Mouse (Mus musculus) intestine, embryonic 14.5 days (tissue): ENCODE results near the gene Atp11a. TPM values are rescaled to one million over a fixed set of nuclear protein-coding genes. Genes with fewer than 3 reads are reported as not detected.

ENCODE experiments used
- ATAC-seq: fragments of 200-750 bp; cut with Nextera tagmentation; replicated peaks from 2 replicates; pipeline ENCODE4 v1.8.0; 2017; ENCODE audit warnings: low read depth, moderate number of reproducible peaks, moderate TSS enrichment, moderate library complexity; ENCODE audit not compliant: low FRiP score, low TSS enrichment
- DNase-seq: peaks from one replicate; pipeline ENCODE4 v3.0.0-alpha.2; 2018; ENCODE audit warnings: low spot score
- H3K27ac ChIP-seq: fragments of 300-500 bp; sonication (generic); 2 replicates; pipeline ENCODE4 v1.5.1; 2014; ENCODE audit warnings: low read depth, mild to moderate bottlenecking, control low read depth
- H3K27me3 ChIP-seq: fragments of 300-500 bp; sonication (generic); replicated peaks from 2 replicates; pipeline ENCODE4 v1.6.1; 2014; ENCODE audit warnings: low read length, control low read depth; ENCODE audit not compliant: control insufficient read depth, insufficient read depth
- H3K36me3 ChIP-seq: fragments of 300-500 bp; sonication (generic); 2 replicates; pipeline ENCODE4 v1.6.1; 2014; ENCODE audit warnings: low read length, control low read depth; ENCODE audit not compliant: control insufficient read depth, insufficient read depth
- H3K4me1 ChIP-seq: fragments of 300-500 bp; sonication (generic); replicated peaks from 2 replicates; pipeline ENCODE4 v1.6.1; 2014; ENCODE audit warnings: low read length, control low read depth, mixed read lengths; ENCODE audit not compliant: control insufficient read depth, insufficient read depth
- H3K4me2 ChIP-seq: fragments of 300-500 bp; sonication (generic); 2 replicates; pipeline ENCODE4 v1.6.1; 2014; ENCODE audit warnings: low read length
- H3K4me3 ChIP-seq: fragments of 300-500 bp; sonication (generic); 2 replicates; pipeline ENCODE4 v1.5.1; 2014; ENCODE audit warnings: low read depth, low read length, control low read depth, mixed read lengths
- H3K9ac ChIP-seq: fragments of 300-500 bp; sonication (generic); 2 replicates; pipeline ENCODE4 v1.6.1; 2014; ENCODE audit warnings: mild to moderate bottlenecking, low read length
- H3K9me3 ChIP-seq: fragments of 300-500 bp; sonication (generic); 2 replicates; pipeline ENCODE4 v1.6.1; 2016; ENCODE audit warnings: low read length, control low read depth; ENCODE audit not compliant: control insufficient read depth
- WGBS: fragments of 180-500 bp; shearing (Covaris S2); extraction: QIAGEN DNeasy Blood & Tissue Kit; methylation state at CpG from one replicate; pipeline ENCODE4 v1.1.7; 2014; 5-methylcytosine and 5-hydroxymethylcytosine counted together
- polyA plus RNA-seq: library from polyadenylated mRNA; unstranded; fragments of >200 nt; fragmentation: Nextera tagmentation; extraction: Ambion mirVana; gene quantifications from 2 replicates; pipeline ENCODE4 v1.2.1, GENCODE M21; 2014

Atp11a gene
- polyA plus RNA-seq, 1 experiment from 2014 or later = 26.4 TPM

- no peak overlapping the region for H3K27ac ChIP-seq
- 81% methylated on average over 12 of the region's 12 CpGs for WGBS
- ATAC-seq (no peak), DNase-seq (no peak)
- no peak overlapping the region for H3K4me2 ChIP-seq
- H3K27me3 ChIP-seq = no peaks in the 10 kb centered on the region
- no peaks in the 10 kb centered on the region for H3K9me3 ChIP-seq
- H3K4me1 ChIP-seq = peaks cover 8% of the 10 kb centered on the region; the same call in 1 of the 2 replicates
- H3K4me3 ChIP-seq = no peak overlapping the region
- no peak overlapping the region for H3K9ac ChIP-seq
- H3K36me3 ChIP-seq = no peaks in the 10 kb centered on the region
These were observed 137.2 kb downstream of the Atp11a start for GRCm38 (mm10) chr8:12893797-12894578.

DNA sequence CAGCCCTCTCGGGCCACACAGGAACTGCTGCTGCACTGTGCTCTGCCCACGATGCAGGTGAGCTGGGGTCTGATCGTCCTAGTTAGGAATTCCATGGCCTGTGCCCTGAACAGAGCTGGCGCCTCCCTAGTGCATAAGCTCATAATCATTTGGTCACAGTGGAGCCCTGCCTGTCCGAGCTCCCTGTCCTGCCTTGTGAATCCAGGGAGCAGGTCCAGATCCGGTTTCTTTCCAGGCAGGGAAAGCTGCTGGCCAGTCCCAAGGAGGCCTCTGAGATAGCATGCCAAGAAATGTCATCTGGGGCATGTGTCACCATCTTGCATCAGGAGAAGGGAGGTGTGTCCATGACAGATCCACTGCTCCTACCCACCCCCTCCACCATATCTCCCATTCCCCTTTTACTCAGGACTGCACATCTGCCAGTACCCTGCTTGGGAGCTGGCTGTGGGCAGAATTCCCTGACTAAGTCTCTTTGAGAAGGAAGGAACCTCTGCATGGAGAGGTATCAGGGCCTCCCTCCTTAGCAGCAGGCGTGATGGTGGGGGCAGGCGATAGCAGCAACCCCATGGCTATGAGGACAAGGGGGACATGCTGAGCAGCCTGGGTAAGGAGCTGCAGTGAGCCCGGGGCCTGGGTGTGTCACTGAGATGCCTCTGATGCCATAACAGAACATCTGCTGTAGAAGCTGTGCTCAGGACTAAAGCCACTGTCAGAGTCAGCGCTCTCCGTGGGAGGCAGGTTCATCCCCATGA, 138.1 kb downstream of the Atp11a start:
- WGBS = 75% methylated on average over 11 of the region's 11 CpGs
- Histone ChIP-seq H3K4me2 (no peak overlapping the region), H3K36me3 (no peaks in the 10 kb centered on the region), H3K4me3 (no peak overlapping the region), H3K27ac (no peak overlapping the region), H3K4me1 (peaks cover 8% of the 10 kb centered on the region; the same call in 1 of the 2 replicates), H3K27me3 (no peaks in the 10 kb centered on the region), H3K9me3 (no peaks in the 10 kb centered on the region), H3K9ac (no peak overlapping the region)
- ATAC-seq (no peak), DNase-seq (no peak)

DNA sequence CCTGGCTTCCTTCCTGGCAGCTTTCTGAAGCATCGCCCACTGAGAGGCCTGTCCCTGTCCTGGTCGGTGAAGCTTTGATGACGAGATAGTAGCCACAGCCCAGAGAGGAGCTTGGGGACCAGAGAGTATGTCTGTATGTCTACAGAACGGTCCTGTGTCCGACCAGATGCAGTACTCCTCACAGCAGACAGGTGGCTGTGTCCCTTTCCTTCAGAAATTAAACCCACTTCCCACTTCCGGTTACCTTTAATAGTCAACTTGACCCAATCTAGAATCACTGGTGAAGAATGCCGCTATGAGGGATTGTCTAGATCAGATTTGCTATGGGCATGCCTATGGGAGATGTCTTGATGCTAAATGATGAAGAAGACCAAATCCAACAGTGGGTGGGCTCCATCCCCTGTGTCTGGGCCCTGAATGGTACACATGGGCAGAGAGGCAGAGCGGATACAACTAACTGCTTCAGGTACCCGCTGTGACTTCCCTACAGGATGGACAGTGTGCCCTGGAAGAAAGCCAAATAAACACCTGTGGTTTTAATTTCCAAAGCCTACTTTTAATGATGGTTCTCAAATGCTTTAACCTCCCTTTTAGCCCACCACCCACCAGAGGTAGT, 138.8 kb downstream of the Atp11a start:
- Histone ChIP-seq H3K4me1 (peaks cover 8% of the 10 kb centered on the region; the same call in 1 of the 2 replicates), H3K9ac (no peak overlapping the region), H3K4me3 (no peak overlapping the region), H3K9me3 (no peaks in the 10 kb centered on the region), H3K27me3 (no peaks in the 10 kb centered on the region), H3K4me2 (no peak overlapping the region), H3K27ac (no peak overlapping the region), H3K36me3 (no peaks in the 10 kb centered on the region)
- no peak for DNase-seq
- WGBS = 72% methylated on average over 9 of the region's 9 CpGs
- ATAC-seq = no peak

DNA sequence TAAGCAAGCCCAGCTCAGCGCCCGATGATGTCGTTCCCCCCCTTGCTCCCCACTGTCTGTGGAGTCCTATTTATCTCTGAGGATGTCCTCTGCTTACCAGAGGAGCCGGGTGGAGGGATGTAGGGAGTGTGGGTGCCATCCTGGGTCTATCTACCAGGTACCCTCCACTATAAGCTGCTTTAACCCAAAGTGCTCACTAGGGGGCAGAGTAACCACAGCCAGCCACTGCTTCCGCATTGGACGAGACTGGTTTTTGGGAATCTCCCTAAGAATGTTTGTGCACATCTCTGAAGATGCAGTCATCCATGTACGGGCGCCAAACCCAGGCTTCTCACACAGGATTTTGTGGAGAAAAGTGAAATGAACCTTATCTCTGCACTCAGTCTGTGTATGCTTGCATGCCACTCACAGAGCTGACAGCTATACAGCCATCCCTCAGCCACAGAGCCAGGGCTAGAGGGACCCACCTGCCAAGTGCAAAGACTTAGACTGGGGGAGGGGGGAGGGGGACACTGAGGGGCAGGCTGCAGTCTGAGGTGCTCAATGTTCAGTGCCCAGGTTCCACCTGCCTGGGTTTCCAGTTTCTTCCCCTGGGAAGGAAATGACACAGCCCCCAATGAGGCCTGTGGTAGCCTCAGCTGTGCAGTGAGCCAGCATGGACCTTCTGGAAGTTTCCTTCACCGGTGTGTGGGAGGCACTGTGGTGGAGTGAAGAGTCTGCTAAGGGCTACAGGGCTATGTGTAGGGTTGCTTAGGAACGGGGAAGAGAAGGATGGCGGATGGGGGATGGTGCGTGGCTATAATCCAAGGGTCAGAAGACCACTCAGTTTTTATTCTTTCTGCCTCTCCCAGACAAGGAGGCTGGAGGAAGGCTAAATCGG, 139.9 kb downstream of the Atp11a start:
- peaks cover 8% of the 10 kb centered on the region; the same call in 1 of the 2 replicates for H3K4me1 ChIP-seq
- WGBS = 52% methylated on average over 13 of the region's 13 CpGs
- H3K9ac ChIP-seq = no peak overlapping the region
- ATAC-seq (0 out of 2 replicates have a peak, but pooled peaks have one; percentile 18), DNase-seq (peak; percentile 75)
- no peaks in the 10 kb centered on the region for H3K27me3 ChIP-seq
- H3K36me3 ChIP-seq = no peaks in the 10 kb centered on the region
- H3K27ac ChIP-seq = no peak overlapping the region
- H3K4me3 ChIP-seq = no peak overlapping the region
- H3K9me3 ChIP-seq = no peaks in the 10 kb centered on the region
- H3K4me2 ChIP-seq = no peak overlapping the region

DNA sequence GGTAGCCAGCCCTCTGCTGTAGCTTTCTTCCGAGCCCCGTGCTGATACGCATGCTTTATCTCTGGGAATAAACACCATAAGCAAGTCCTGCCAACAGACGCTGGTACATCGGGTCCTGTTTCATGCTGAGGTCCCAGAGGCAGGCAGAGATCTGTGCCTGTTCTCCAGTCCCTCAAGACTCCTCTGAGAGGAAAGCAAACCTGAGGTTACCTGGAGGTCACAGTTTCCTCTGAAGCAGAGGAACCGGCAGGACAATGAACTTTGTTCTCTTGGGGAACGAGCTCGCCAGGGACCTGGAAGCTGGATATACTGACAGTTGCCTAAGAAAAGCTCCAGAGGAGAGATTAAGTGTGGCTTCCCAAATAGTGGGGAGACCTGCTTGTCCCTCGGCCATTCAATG, 141.0 kb downstream of the Atp11a start:
- H3K27ac ChIP-seq = no peak overlapping the region
- DNase-seq (no peak), ATAC-seq (no peak)
- no peak overlapping the region for H3K9ac ChIP-seq
- no peak overlapping the region for H3K4me2 ChIP-seq
- no peaks in the 10 kb centered on the region for H3K36me3 ChIP-seq
- no peak overlapping the region for H3K4me3 ChIP-seq
- WGBS = 24% methylated on average over 9 of the region's 9 CpGs
- H3K4me1 ChIP-seq = peaks cover 8% of the 10 kb centered on the region; the same call in 1 of the 2 replicates
- no peaks in the 10 kb centered on the region for H3K27me3 ChIP-seq
- H3K9me3 ChIP-seq = no peaks in the 10 kb centered on the region

DNA sequence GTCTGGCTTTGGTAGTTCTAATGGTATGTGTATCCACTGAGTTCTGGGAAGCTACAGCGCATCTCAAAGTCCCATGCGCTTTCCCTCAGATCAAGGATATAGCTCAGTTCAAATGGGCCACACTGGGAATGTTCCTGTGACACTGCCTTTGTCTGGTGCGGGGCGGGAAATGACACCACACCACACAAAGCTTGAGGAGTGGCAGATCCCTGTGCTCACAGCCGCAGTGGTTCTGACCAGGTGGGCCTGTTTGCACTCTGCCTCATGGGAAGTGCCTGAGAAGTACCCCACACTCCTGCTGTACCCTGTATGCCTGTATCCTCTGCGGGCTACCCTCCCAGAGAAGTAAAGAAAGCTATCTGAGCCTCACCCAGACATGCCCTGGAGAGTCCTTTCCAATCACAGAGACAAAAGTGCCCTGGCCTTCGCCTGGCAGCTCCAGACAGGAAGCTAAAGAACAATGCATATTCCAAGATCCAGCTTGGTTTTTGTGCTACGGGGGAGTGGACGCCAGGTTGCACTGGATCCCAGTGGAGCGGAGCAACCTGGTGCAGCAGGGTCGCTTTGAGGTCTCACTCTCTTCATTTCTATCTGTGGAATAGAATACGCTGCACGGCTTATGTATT, 147.1 kb downstream of the Atp11a start:
- no peaks in the 10 kb centered on the region for H3K9me3 ChIP-seq
- H3K36me3 ChIP-seq = no peaks in the 10 kb centered on the region
- no peak for DNase-seq
- 84% methylated on average over 13 of the region's 13 CpGs for WGBS
- H3K9ac ChIP-seq = no peak overlapping the region
- H3K27ac ChIP-seq = no peak overlapping the region
- ATAC-seq = no peak
- no peak overlapping the region for H3K4me3 ChIP-seq
- no peaks in the 10 kb centered on the region for H3K4me1 ChIP-seq
- H3K4me2 ChIP-seq = no peak overlapping the region
- H3K27me3 ChIP-seq = no peaks in the 10 kb centered on the region

- Histone ChIP-seq H3K4me2 (no peak overlapping the region), H3K9ac (no peak overlapping the region), H3K27ac (no peak overlapping the region), H3K4me3 (no peak overlapping the region), H3K4me1 (no peaks in the 10 kb centered on the region), H3K9me3 (no peaks in the 10 kb centered on the region), H3K27me3 (no peaks in the 10 kb centered on the region), H3K36me3 (no peaks in the 10 kb centered on the region)
- DNase-seq (no peak), ATAC-seq (no peak)
- 75% methylated on average over 5 of the region's 5 CpGs for WGBS
These were observed 148.3 kb downstream of the Atp11a start for GRCm38 (mm10) chr8:12905122-12905521.
